Mouse (Mus musculus) natural killer cell, adult 2 months (primary cell): ENCODE measurements around the gene Wfdc8.

Source experiments
- DNase-seq, 2 experiments: peaks; one replicate each; pipeline ENCODE4 v3.0.0; 2022; ENCODE audit warnings: low spot score in 2 of 2

The Wfdc8 gene

GRCm38 (mm10) chr2:164562391-164563188 is 50.8 kb downstream of the Wfdc8 start, which contains the start of gene Wfdc2:
Wfdc2 (plus strand) TSS chr2:164562413.
- DNase-seq: no peak

GRCm38 (mm10) chr2:164560106-164560505 is 53.3 kb downstream of the Wfdc8 start:
- no peak for DNase-seq

GRCm38 (mm10) chr2:164558991-164559645 is 54.3 kb downstream of the Wfdc8 start:
- DNase-seq: no peak

GRCm38 (mm10) chr2:164558426-164558825 is 55.0 kb downstream of the Wfdc8 start:
- DNase-seq: no peak

GRCm38 (mm10) chr2:164551502-164551901 is 61.9 kb downstream of the Wfdc8 start:
- no peak for DNase-seq

- DNase-seq: no peak
Observed at GRCm38 (mm10) chr2:164550895-164551269, 62.5 kb downstream of the Wfdc8 start.

GRCm38 (mm10) chr2:164549963-164550894 is 63.2 kb downstream of the Wfdc8 start:
- DNase-seq: no peak

GRCm38 (mm10) chr2:164549338-164549737 is 64.1 kb downstream of the Wfdc8 start:
- no peak for DNase-seq
